Mouse (Mus musculus) MEL (cell line): ENCODE results near the gene Gm10229. TPM values are rescaled to one million over a fixed set of nuclear protein-coding genes. Genes with fewer than 3 reads are reported as not detected.

Experiments
- polyA plus RNA-seq, 2 experiments: library from polyadenylated mRNA; stranded (reverse) in 1 of 2; unstranded in 1 of 2; fragments of >175 nt in 1 of 2; fragments of >200 nt in 1 of 2; gene quantifications; 2 replicates each; pipeline versions ENCODE4 v1.2.1 to v1.2.4; 2012; ENCODE audit warnings: low replicate concordance in 2 of 2, low read depth in 1 of 2; ENCODE audit not compliant: insufficient read length in 2 of 2, insufficient read depth in 1 of 2, missing spikeins in 1 of 2
- total RNA-seq: library from RNA; depleted of rRNA; stranded (reverse); fragments of 300-350 nt; gene quantifications from 2 replicates; pipeline ENCODE4 v1.2.3, GENCODE M21; 2012; rRNA removed

The Gm10229 gene
- total and polyA plus RNA-seq, 3 experiments: not detected

Other genes with a start within 250 kb of the Gm10229 start
- gene 2310057N15Rik, start 241.1 kb upstream of the Gm10229 start, total RNA-seq: not detected in 2 replicates
- not detected for gene 2310057N15Rik, start 241.1 kb upstream of the Gm10229 start, polyA plus RNA-seq
- gene Gm5965, start 237.4 kb upstream of the Gm10229 start, total RNA-seq: not detected in 2 replicates
- gene Gm5965, start 237.4 kb upstream of the Gm10229 start, polyA plus RNA-seq: not detected
- not detected in 2 replicates for gene Gm20741, start 203.1 kb upstream of the Gm10229 start, total RNA-seq
- gene Gm20741, start 203.1 kb upstream of the Gm10229 start, polyA plus RNA-seq: not detected
- not detected in 2 replicates for gene Krtap15, start 195.1 kb upstream of the Gm10229 start, total RNA-seq
- not detected for gene Krtap15, start 195.1 kb upstream of the Gm10229 start, polyA plus RNA-seq
- not detected in 2 replicates for gene Krtap14, start 189.1 kb upstream of the Gm10229 start, total RNA-seq
- not detected for gene Krtap14, start 189.1 kb upstream of the Gm10229 start, polyA plus RNA-seq
- gene Krtap19-1, start 145.9 kb upstream of the Gm10229 start, total RNA-seq: not detected in 2 replicates
- not detected for gene Krtap19-1, start 145.9 kb upstream of the Gm10229 start, polyA plus RNA-seq
- not detected in 2 replicates for gene Krtap19-2, start 141.0 kb upstream of the Gm10229 start, total RNA-seq
- gene Krtap19-2, start 141.0 kb upstream of the Gm10229 start, polyA plus RNA-seq: not detected
- gene Krtap19-3, start 137.2 kb upstream of the Gm10229 start, total RNA-seq: not detected in 2 replicates
- not detected for gene Krtap19-3, start 137.2 kb upstream of the Gm10229 start, polyA plus RNA-seq
- gene Krtap19-4, start 130.2 kb upstream of the Gm10229 start, total RNA-seq: not detected in 2 replicates
- not detected for gene Krtap19-4, start 130.2 kb upstream of the Gm10229 start, polyA plus RNA-seq
- gene Krtap19-5, start 118.8 kb upstream of the Gm10229 start, total RNA-seq: not detected in 2 replicates
- not detected for gene Krtap19-5, start 118.8 kb upstream of the Gm10229 start, polyA plus RNA-seq
- not detected in 2 replicates for gene Krtap19-9b, start 83.0 kb upstream of the Gm10229 start, total RNA-seq
- gene Krtap19-9b, start 83.0 kb upstream of the Gm10229 start, polyA plus RNA-seq: not detected
- gene Krtap16-3, start 52.4 kb upstream of the Gm10229 start, total RNA-seq: not detected in 2 replicates
- gene Krtap16-3, start 52.4 kb upstream of the Gm10229 start, polyA plus RNA-seq: not detected
- gene Krtap22-2, start 4.5 kb upstream of the Gm10229 start, total RNA-seq: not detected in 2 replicates
- not detected for gene Krtap22-2, start 4.5 kb upstream of the Gm10229 start, polyA plus RNA-seq
- not detected in 2 replicates for gene Krtap6-1, start 16.4 kb downstream of the Gm10229 start, total RNA-seq
- gene Krtap6-1, start 16.4 kb downstream of the Gm10229 start, polyA plus RNA-seq: not detected
- gene Gm10228, start 26.2 kb downstream of the Gm10229 start, total RNA-seq: not detected in 2 replicates
- gene Gm10228, start 26.2 kb downstream of the Gm10229 start, polyA plus RNA-seq: not detected
- not detected in 2 replicates for gene Krtap6-5, start 32.6 kb downstream of the Gm10229 start, total RNA-seq
- not detected for gene Krtap6-5, start 32.6 kb downstream of the Gm10229 start, polyA plus RNA-seq
- not detected in 2 replicates for gene 1110025L11Rik, start 48.7 kb downstream of the Gm10229 start, total RNA-seq
- gene 1110025L11Rik, start 48.7 kb downstream of the Gm10229 start, polyA plus RNA-seq: not detected
- gene Krtap6-3, start 68.7 kb downstream of the Gm10229 start, total RNA-seq: not detected in 2 replicates
- gene Krtap6-3, start 68.7 kb downstream of the Gm10229 start, polyA plus RNA-seq: not detected
- gene Gm6358, start 125.6 kb downstream of the Gm10229 start, total RNA-seq: not detected in 2 replicates
- not detected for gene Gm6358, start 125.6 kb downstream of the Gm10229 start, polyA plus RNA-seq
- not detected in 2 replicates for gene Gm10061, start 135.8 kb downstream of the Gm10229 start, total RNA-seq
- gene Gm10061, start 135.8 kb downstream of the Gm10229 start, polyA plus RNA-seq: not detected
- not detected in 2 replicates for gene Gm9789, start 142.7 kb downstream of the Gm10229 start, total RNA-seq
- not detected for gene Gm9789, start 142.7 kb downstream of the Gm10229 start, polyA plus RNA-seq
- not detected in 2 replicates for gene Gm7735, start 154.2 kb downstream of the Gm10229 start, total RNA-seq
- gene Gm7735, start 154.2 kb downstream of the Gm10229 start, polyA plus RNA-seq: not detected
- not detected in 2 replicates for gene 1110057P08Rik, start 159.5 kb downstream of the Gm10229 start, total RNA-seq
- not detected for gene 1110057P08Rik, start 159.5 kb downstream of the Gm10229 start, polyA plus RNA-seq
- gene Krtap20-2, start 190.6 kb downstream of the Gm10229 start, total RNA-seq: not detected in 2 replicates
- not detected for gene Krtap20-2, start 190.6 kb downstream of the Gm10229 start, polyA plus RNA-seq